Mouse (Mus musculus): ENCODE measurements around the gene Duox1. TPM values are rescaled to one million over a fixed set of nuclear protein-coding genes. Genes with fewer than 3 reads are reported as not detected.

Duox1 gene
- polyA plus RNA-seq, 1 experiment from 2014 or later = not detected

GRCm38 (mm10) chr2:122365244-122365866 lies 49.9 kb downstream of the Duox1 start:
- Histone ChIP-seq H3K27ac (no peak overlapping the region), H3K9ac (ENCODE audit: low read depth, low read length) (no peak overlapping the region), H3K4me2 (ENCODE audit: low read length) (no peak overlapping the region), H3K4me3 (replicated peaks; ENCODE audit: low read depth, low read length) (no peak overlapping the region), H3K27me3 (ENCODE audit: insufficient read depth, low read length) (no peaks in the 10 kb centered on the region), H3K4me1 (replicated peaks; ENCODE audit: insufficient read depth, low read length) (peaks cover 7% of the 10 kb centered on the region), H3K36me3 (ENCODE audit: insufficient read depth, low read length) (peaks cover 6% of the 10 kb centered on the region; the same call in 1 of the 2 replicates), H3K9me3 (replicated peaks; ENCODE audit: low read length) (no peaks in the 10 kb centered on the region)
- peak; percentile 39; the same call in 1 of the 2 replicates for TF ChIP-seq CTCF (IDR thresholded peaks at IDR 0.05; ENCODE audit: low read depth)
- no peak for ATAC-seq (replicated peaks; ENCODE audit: low FRiP score, low read depth)
- 89% methylated on average over 10 of the region's 10 CpGs for WGBS
- no peak for DNase-seq (ENCODE audit: low spot score)

GRCm38 (mm10) chr2:122366039-122366438 lies 50.6 kb downstream of the Duox1 start:
- ATAC-seq (replicated peaks; ENCODE audit: low FRiP score, low read depth) (no peak), DNase-seq (ENCODE audit: low spot score) (no peak)
- no peak for TF ChIP-seq CTCF (IDR thresholded peaks at IDR 0.05; ENCODE audit: low read depth)
- peaks cover 6% of the 10 kb centered on the region; the same call in 1 of the 2 replicates for H3K36me3 ChIP-seq (ENCODE audit: insufficient read depth, low read length)
- H3K27me3 ChIP-seq (ENCODE audit: insufficient read depth, low read length) = no peaks in the 10 kb centered on the region
- H3K9ac ChIP-seq (ENCODE audit: low read depth, low read length) = no peak overlapping the region
- WGBS = 74% methylated on average over 3 of the region's 3 CpGs
- H3K4me3 ChIP-seq (replicated peaks; ENCODE audit: low read depth, low read length) = no peak overlapping the region
- H3K9me3 ChIP-seq (replicated peaks; ENCODE audit: low read length) = no peaks in the 10 kb centered on the region
- peaks cover 7% of the 10 kb centered on the region for H3K4me1 ChIP-seq (replicated peaks; ENCODE audit: insufficient read depth, low read length)
- H3K27ac ChIP-seq = no peak overlapping the region
- no peak overlapping the region for H3K4me2 ChIP-seq (ENCODE audit: low read length)

- ATAC-seq (replicated peaks; ENCODE audit: low FRiP score, low read depth) = no peak
- Histone ChIP-seq H3K4me2 (ENCODE audit: low read length) (0 out of 2 replicates have a peak overlapping the region, but pooled peaks have one; percentile 88), H3K27me3 (ENCODE audit: insufficient read depth, low read length) (no peaks in the 10 kb centered on the region), H3K4me3 (replicated peaks; ENCODE audit: low read depth, low read length) (no peak overlapping the region), H3K27ac (no peak overlapping the region), H3K36me3 (ENCODE audit: insufficient read depth, low read length) (peaks cover 6% of the 10 kb centered on the region; the same call in 1 of the 2 replicates), H3K9me3 (replicated peaks; ENCODE audit: low read length) (no peaks in the 10 kb centered on the region), H3K9ac (ENCODE audit: low read depth, low read length) (no peak overlapping the region), H3K4me1 (replicated peaks; ENCODE audit: insufficient read depth, low read length) (peaks cover 7% of the 10 kb centered on the region)
- no peak for DNase-seq (ENCODE audit: low spot score)
- TF ChIP-seq CTCF (IDR thresholded peaks at IDR 0.05; ENCODE audit: low read depth) = no peak
- 29% methylated on average over 5 of the region's 5 CpGs for WGBS
Observed at GRCm38 (mm10) chr2:122366706-122367105, 51.2 kb downstream of the Duox1 start.

- no peak for ATAC-seq (replicated peaks; ENCODE audit: low FRiP score, low read depth)
- 44% methylated on average over 4 of the region's 4 CpGs for WGBS
- H3K9ac ChIP-seq (ENCODE audit: low read depth, low read length) = no peak overlapping the region
Observed at GRCm38 (mm10) chr2:122367181-122367580, 51.7 kb downstream of the Duox1 start.

GRCm38 (mm10) chr2:122367701-122368080 lies 52.2 kb downstream of the Duox1 start:
- H3K4me3 ChIP-seq (replicated peaks; ENCODE audit: low read depth, low read length) = peak overlapping the region; percentile 70
- H3K27me3 ChIP-seq (ENCODE audit: insufficient read depth, low read length) = no peaks in the 10 kb centered on the region
- peak overlapping the region; percentile 88 for H3K4me2 ChIP-seq (ENCODE audit: low read length)
- H3K9me3 ChIP-seq (replicated peaks; ENCODE audit: low read length) = no peaks in the 10 kb centered on the region
- no peak overlapping the region for H3K27ac ChIP-seq
- no peak for TF ChIP-seq CTCF (IDR thresholded peaks at IDR 0.05; ENCODE audit: low read depth)
- ATAC-seq (replicated peaks; ENCODE audit: low FRiP score, low read depth) (no peak), DNase-seq (ENCODE audit: low spot score) (no peak)
- H3K4me1 ChIP-seq (replicated peaks; ENCODE audit: insufficient read depth, low read length) = peaks cover 7% of the 10 kb centered on the region
- H3K9ac ChIP-seq (ENCODE audit: low read depth, low read length) = no peak overlapping the region
- WGBS = 11% methylated on average over 4 of the region's 4 CpGs
- peaks cover 6% of the 10 kb centered on the region; the same call in 1 of the 2 replicates for H3K36me3 ChIP-seq (ENCODE audit: insufficient read depth, low read length)

More at GRCm38 (mm10) chr2:122367181-122367580, 51.7 kb downstream of the Duox1 start:
- DNase-seq (ENCODE audit: low spot score) = no peak
- no peaks in the 10 kb centered on the region for H3K27me3 ChIP-seq (ENCODE audit: insufficient read depth, low read length)
- peaks cover 7% of the 10 kb centered on the region for H3K4me1 ChIP-seq (replicated peaks; ENCODE audit: insufficient read depth, low read length)
- H3K4me2 ChIP-seq (ENCODE audit: low read length) = peak overlapping the region; percentile 88
- no peak overlapping the region for H3K4me3 ChIP-seq (replicated peaks; ENCODE audit: low read depth, low read length)
- H3K9me3 ChIP-seq (replicated peaks; ENCODE audit: low read length) = no peaks in the 10 kb centered on the region
- H3K36me3 ChIP-seq (ENCODE audit: insufficient read depth, low read length) = peaks cover 6% of the 10 kb centered on the region; the same call in 1 of the 2 replicates
- TF ChIP-seq CTCF (IDR thresholded peaks at IDR 0.05; ENCODE audit: low read depth) = no peak
- H3K27ac ChIP-seq = no peak overlapping the region

GRCm38 (mm10) chr2:122368081-122368971 lies 52.9 kb downstream of the Duox1 start:
- peak overlapping the region; percentile 51; the same call in 1 of the 2 replicates for H3K27ac ChIP-seq
- H3K9ac ChIP-seq (ENCODE audit: low read depth, low read length) = peak overlapping the region; percentile 78
- peaks cover 7% of the 10 kb centered on the region for H3K4me1 ChIP-seq (replicated peaks; ENCODE audit: insufficient read depth, low read length)
- H3K27me3 ChIP-seq (ENCODE audit: insufficient read depth, low read length) = no peaks in the 10 kb centered on the region
- peaks cover 6% of the 10 kb centered on the region; the same call in 1 of the 2 replicates for H3K36me3 ChIP-seq (ENCODE audit: insufficient read depth, low read length)
- ATAC-seq (replicated peaks; ENCODE audit: low FRiP score, low read depth) (peak; percentile 67), DNase-seq (ENCODE audit: low spot score) (peak; percentile 48)
- TF ChIP-seq CTCF (IDR thresholded peaks at IDR 0.05; ENCODE audit: low read depth) = 0 out of 2 replicates have a peak, but pooled peaks have one; percentile 14
- H3K4me3 ChIP-seq (replicated peaks; ENCODE audit: low read depth, low read length) = peak overlapping the region; percentile 70
- 5% methylated on average over 43 of the region's 55 CpGs for WGBS
- H3K9me3 ChIP-seq (replicated peaks; ENCODE audit: low read length) = no peaks in the 10 kb centered on the region
- peak overlapping the region; percentile 88 for H3K4me2 ChIP-seq (ENCODE audit: low read length)

Measured in kidney, postnatal 0 days (tissue).